Mouse (Mus musculus): ENCODE measurements around the gene Prrg2.
"Not testable (repeated sequence)": the region's sequence is repeated elsewhere in the genome, so short reads cannot be mapped to it uniquely, and the experiment has no call there.

Gene Prrg2

GRCm38 (mm10) chr7:45036702-45037101 is 25.8 kb downstream of the Prrg2 start:
- in situ Hi-C loops (cut with MboI; ENCODE audit: low sequenced_read_pairs), result no loop called here

- in situ Hi-C loops (cut with MboI; ENCODE audit: low sequenced_read_pairs), result no loop called here
Observed at GRCm38 (mm10) chr7:45035631-45036030, 26.8 kb downstream of the Prrg2 start.

- in situ Hi-C loops (cut with MboI; ENCODE audit: low sequenced_read_pairs), result no loop called here
Observed at GRCm38 (mm10) chr7:45033722-45034359, 28.6 kb downstream of the Prrg2 start.

- in situ Hi-C loops (cut with MboI; ENCODE audit: low sequenced_read_pairs), result no loop called here
Observed at GRCm38 (mm10) chr7:45030857-45031256, 31.6 kb downstream of the Prrg2 start.

GRCm38 (mm10) chr7:45029995-45030394 is 32.5 kb downstream of the Prrg2 start:
- in situ Hi-C loops (cut with MboI; ENCODE audit: low sequenced_read_pairs), result no loop called here

GRCm38 (mm10) chr7:45028351-45028750 is 34.1 kb downstream of the Prrg2 start:
- in situ Hi-C loops (cut with MboI; ENCODE audit: low sequenced_read_pairs), result no loop called here

GRCm38 (mm10) chr7:45027761-45028160 is 34.7 kb downstream of the Prrg2 start:
- in situ Hi-C loops (cut with MboI; ENCODE audit: low sequenced_read_pairs), result no loop called here

GRCm38 (mm10) chr7:45026256-45026655 is 36.2 kb downstream of the Prrg2 start:
- in situ Hi-C loops (cut with MboI; ENCODE audit: low sequenced_read_pairs), result no loop called here

GRCm38 (mm10) chr7:45025601-45026220 is 36.8 kb downstream of the Prrg2 start:
- in situ Hi-C loops (cut with MboI; ENCODE audit: low sequenced_read_pairs), result no loop called here

GRCm38 (mm10) chr7:45024281-45025248 is 37.9 kb downstream of the Prrg2 start:
- in situ Hi-C loops (cut with MboI; ENCODE audit: low sequenced_read_pairs), result no loop called here

GRCm38 (mm10) chr7:45023711-45024110 is 38.8 kb downstream of the Prrg2 start:
- in situ Hi-C loops (cut with MboI; ENCODE audit: low sequenced_read_pairs), result not testable (repeated sequence)

- in situ Hi-C loops (cut with MboI; ENCODE audit: low sequenced_read_pairs), result no loop called here
Observed at GRCm38 (mm10) chr7:45020225-45020624, 42.3 kb downstream of the Prrg2 start.

GRCm38 (mm10) chr7:45019031-45019571 is 43.4 kb downstream of the Prrg2 start:
- in situ Hi-C loops (cut with MboI; ENCODE audit: low sequenced_read_pairs), result no loop called here

GRCm38 (mm10) chr7:45017242-45018061 is 45.0 kb downstream of the Prrg2 start, which contains the start of gene Rras:
Gene Rras, plus strand, starts transcription at chr7:45017961.
- in situ Hi-C loops (cut with MboI; ENCODE audit: low sequenced_read_pairs), result no loop called here

- in situ Hi-C loops (cut with MboI; ENCODE audit: low sequenced_read_pairs), result no loop called here
Observed at GRCm38 (mm10) chr7:45016761-45017160, 45.7 kb downstream of the Prrg2 start.

- in situ Hi-C loops (cut with MboI; ENCODE audit: low sequenced_read_pairs), result no loop called here
Observed at GRCm38 (mm10) chr7:45015957-45016612, 46.4 kb downstream of the Prrg2 start, which contains the start of gene Scaf1. Gene Scaf1, minus strand, starts transcription at chr7:45016363.

- in situ Hi-C loops (cut with MboI; ENCODE audit: low sequenced_read_pairs), result no loop called here
Observed at GRCm38 (mm10) chr7:45015344-45015956, 47.0 kb downstream of the Prrg2 start.

GRCm38 (mm10) chr7:45014096-45014451 is 48.4 kb downstream of the Prrg2 start:
- in situ Hi-C loops (cut with MboI; ENCODE audit: low sequenced_read_pairs), result no loop called here

GRCm38 (mm10) chr7:45013366-45014095 is 48.9 kb downstream of the Prrg2 start:
- in situ Hi-C loops (cut with MboI; ENCODE audit: low sequenced_read_pairs), result no loop called here
